Mouse (Mus musculus): ENCODE measurements around the gene Fetub. TPM values are rescaled to one million over a fixed set of nuclear protein-coding genes. Genes with fewer than 3 reads are reported as not detected.

The Fetub gene
- polyA plus RNA-seq, 2 experiments, result 0.08 TPM; not detected in 1

- Histone ChIP-seq H3K36me3 (ENCODE audit: control insufficient read depth, insufficient read depth, low read length) (no peaks in the 10 kb centered on the region), H3K27ac (replicated peaks; ENCODE audit: low read depth, low read length) (no peak overlapping the region), H3K9me3 (ENCODE audit: control insufficient read depth, low read length) (no peaks in the 10 kb centered on the region), H3K4me2 (replicated peaks; ENCODE audit: low read depth, low read length, severe bottlenecking) (no peak overlapping the region), H3K27me3 (ENCODE audit: control insufficient read depth, insufficient read depth, low read length) (no peaks in the 10 kb centered on the region), H3K4me1 (ENCODE audit: control insufficient read depth, insufficient read depth, low read length) (peaks cover 9% of the 10 kb centered on the region), H3K9ac (ENCODE audit: low read depth, low read length, severe bottlenecking) (no peak overlapping the region), H3K4me3 (replicated peaks; ENCODE audit: low read length) (no peak overlapping the region)
- 20% methylated on average over 4 of the region's 4 CpGs for WGBS
- DNase-seq (ENCODE audit: low spot score) (no peak), ATAC-seq (ENCODE audit: low FRiP score, low read depth) (no peak)
- no peak for TF ChIP-seq POLR2A (IDR thresholded peaks at IDR 0.05; ENCODE audit: borderline replicate concordance, extremely low read depth, insufficient read depth, insufficient read length)
Observed at GRCm38 (mm10) chr16:22885356-22885755, 32.8 kb upstream of the Fetub start.

- no peak overlapping the region for H3K9ac ChIP-seq (ENCODE audit: low read depth, low read length, severe bottlenecking)
- no peak for TF ChIP-seq POLR2A (IDR thresholded peaks at IDR 0.05; ENCODE audit: borderline replicate concordance, extremely low read depth, insufficient read depth, insufficient read length)
- H3K27me3 ChIP-seq (ENCODE audit: control insufficient read depth, insufficient read depth, low read length), result no peaks in the 10 kb centered on the region
- H3K4me3 ChIP-seq (replicated peaks; ENCODE audit: low read length), result no peak overlapping the region
- H3K4me2 ChIP-seq (replicated peaks; ENCODE audit: low read depth, low read length, severe bottlenecking), result no peak overlapping the region
- WGBS, result 78% methylated on average over 3 of the region's 3 CpGs
- no peaks in the 10 kb centered on the region for H3K9me3 ChIP-seq (ENCODE audit: control insufficient read depth, low read length)
- H3K4me1 ChIP-seq (ENCODE audit: control insufficient read depth, insufficient read depth, low read length), result no peaks in the 10 kb centered on the region
- DNase-seq (ENCODE audit: low spot score) (no peak), ATAC-seq (ENCODE audit: low FRiP score, low read depth) (no peak)
- no peak overlapping the region for H3K27ac ChIP-seq (replicated peaks; ENCODE audit: low read depth, low read length)
- H3K36me3 ChIP-seq (ENCODE audit: control insufficient read depth, insufficient read depth, low read length), result no peaks in the 10 kb centered on the region
Observed at GRCm38 (mm10) chr16:22886726-22887125, 31.4 kb upstream of the Fetub start.

- no peak for TF ChIP-seq POLR2A (IDR thresholded peaks at IDR 0.05; ENCODE audit: borderline replicate concordance, extremely low read depth, insufficient read depth, insufficient read length)
- H3K9ac ChIP-seq (ENCODE audit: low read depth, low read length, severe bottlenecking), result no peak overlapping the region
- H3K27ac ChIP-seq (replicated peaks; ENCODE audit: low read depth, low read length), result no peak overlapping the region
- no peaks in the 10 kb centered on the region for H3K9me3 ChIP-seq (ENCODE audit: control insufficient read depth, low read length)
- H3K27me3 ChIP-seq (ENCODE audit: control insufficient read depth, insufficient read depth, low read length), result no peaks in the 10 kb centered on the region
- no peak overlapping the region for H3K4me3 ChIP-seq (replicated peaks; ENCODE audit: low read length)
- H3K4me1 ChIP-seq (ENCODE audit: control insufficient read depth, insufficient read depth, low read length), result no peaks in the 10 kb centered on the region
- H3K36me3 ChIP-seq (ENCODE audit: control insufficient read depth, insufficient read depth, low read length), result no peaks in the 10 kb centered on the region
- DNase-seq (ENCODE audit: low spot score) (no peak), ATAC-seq (ENCODE audit: low FRiP score, low read depth) (no peak)
- WGBS, result 74% methylated on average over 4 of the region's 4 CpGs
- H3K4me2 ChIP-seq (replicated peaks; ENCODE audit: low read depth, low read length, severe bottlenecking), result no peak overlapping the region
Observed at GRCm38 (mm10) chr16:22888835-22889234, 29.3 kb upstream of the Fetub start.

- no peaks in the 10 kb centered on the region for H3K36me3 ChIP-seq (ENCODE audit: control insufficient read depth, insufficient read depth, low read length)
- TF ChIP-seq POLR2A (IDR thresholded peaks at IDR 0.05; ENCODE audit: borderline replicate concordance, extremely low read depth, insufficient read depth, insufficient read length), result no peak
- WGBS, result 88% methylated on average over 8 of the region's 8 CpGs
- H3K9ac ChIP-seq (ENCODE audit: low read depth, low read length, severe bottlenecking), result no peak overlapping the region
- no peaks in the 10 kb centered on the region for H3K27me3 ChIP-seq (ENCODE audit: control insufficient read depth, insufficient read depth, low read length)
- H3K9me3 ChIP-seq (ENCODE audit: control insufficient read depth, low read length), result no peaks in the 10 kb centered on the region
- H3K27ac ChIP-seq (replicated peaks; ENCODE audit: low read depth, low read length), result no peak overlapping the region
- no peaks in the 10 kb centered on the region for H3K4me1 ChIP-seq (ENCODE audit: control insufficient read depth, insufficient read depth, low read length)
- no peak overlapping the region for H3K4me3 ChIP-seq (replicated peaks; ENCODE audit: low read length)
- DNase-seq (ENCODE audit: low spot score), result no peak
- no peak overlapping the region for H3K4me2 ChIP-seq (replicated peaks; ENCODE audit: low read depth, low read length, severe bottlenecking)
- ATAC-seq (ENCODE audit: low FRiP score, low read depth), result no peak
Observed at GRCm38 (mm10) chr16:22889716-22890115, 28.4 kb upstream of the Fetub start.

- ATAC-seq (ENCODE audit: low FRiP score, low read depth) (no peak), DNase-seq (ENCODE audit: low spot score) (no peak)
- Histone ChIP-seq H3K4me3 (replicated peaks; ENCODE audit: low read length) (no peak within 1 kb of the TSS), H3K9ac (ENCODE audit: low read depth, low read length, severe bottlenecking) (no peak within 1 kb of the TSS), H3K36me3 (ENCODE audit: control insufficient read depth, insufficient read depth, low read length) (no peaks in the 10 kb centered on the region), H3K4me1 (ENCODE audit: control insufficient read depth, insufficient read depth, low read length) (no peaks in the 10 kb centered on the region), H3K4me2 (replicated peaks; ENCODE audit: low read depth, low read length, severe bottlenecking) (no peak within 1 kb of the TSS), H3K27ac (replicated peaks; ENCODE audit: low read depth, low read length) (no peak within 1 kb of the TSS), H3K27me3 (ENCODE audit: control insufficient read depth, insufficient read depth, low read length) (no peaks in the 10 kb centered on the region), H3K9me3 (ENCODE audit: control insufficient read depth, low read length) (no peaks in the 10 kb centered on the region)
- TF ChIP-seq POLR2A (IDR thresholded peaks at IDR 0.05; ENCODE audit: borderline replicate concordance, extremely low read depth, insufficient read depth, insufficient read length), result no peak
- 80% methylated on average over 11 of the region's 11 CpGs for WGBS
Observed at GRCm38 (mm10) chr16:22890683-22891510, 27.2 kb upstream of the Fetub start, which contains the start of gene Ahsg. Ahsg (plus strand) TSS chr16:22891277.

All from limb, embryonic 14.5 days (tissue).